Mouse (Mus musculus) liver, embryonic 11.5 days (tissue): Measurements from ENCODE around the gene S100a16. TPM values are rescaled to one million over a fixed set of nuclear protein-coding genes. Genes with fewer than 3 reads are reported as not detected.

Experiments
- ATAC-seq: fragments of 200-750 bp; cut with Nextera tagmentation; replicated peaks from 2 replicates; pipeline ENCODE4 v1.8.0; 2017; ENCODE audit warnings: moderate number of reproducible peaks, mild to moderate bottlenecking, moderate TSS enrichment, moderate library complexity; ENCODE audit not compliant: low FRiP score
- DNase-seq: peaks from one replicate; pipeline ENCODE4 v3.0.0-alpha.2; 2017; ENCODE audit warnings: low spot score
- H3K27ac ChIP-seq: fragments of 300-500 bp; sonication (generic); 2 replicates; pipeline ENCODE4 v1.5.1; 2014; ENCODE audit warnings: mild to moderate bottlenecking, low read depth, low read length, control low read depth
- H3K27me3 ChIP-seq: fragments of 300-500 bp; sonication (generic); replicated peaks from 2 replicates; pipeline ENCODE4 v1.6.1; 2014; ENCODE audit warnings: low read length, mixed read lengths; ENCODE audit not compliant: control insufficient read depth, insufficient read depth
- H3K36me3 ChIP-seq: fragments of 300-500 bp; sonication (generic); 2 replicates; pipeline ENCODE4 v1.6.1; 2014; ENCODE audit warnings: mild to moderate bottlenecking, low read length, moderate library complexity, mixed read lengths; ENCODE audit not compliant: control insufficient read depth, insufficient read depth
- H3K4me1 ChIP-seq: fragments of 300-500 bp; sonication (generic); replicated peaks from 2 replicates; pipeline ENCODE4 v1.6.1; 2014; ENCODE audit warnings: low read length, mixed read lengths; ENCODE audit not compliant: control insufficient read depth, insufficient read depth
- H3K4me2 ChIP-seq: fragments of 300-500 bp; sonication (generic); 2 replicates; pipeline ENCODE4 v1.6.1; 2014; ENCODE audit warnings: mild to moderate bottlenecking, control low read depth, moderate library complexity
- H3K4me3 ChIP-seq: fragments of 300-500 bp; sonication (generic); 2 replicates; pipeline ENCODE4 v1.5.1; 2014; ENCODE audit warnings: low read depth, low read length, control low read depth
- H3K9ac ChIP-seq: fragments of 300-500 bp; sonication (generic); 2 replicates; pipeline ENCODE4 v1.6.1; 2014; ENCODE audit warnings: low read depth, low read length, control low read depth
- H3K9me3 ChIP-seq: fragments of 300-500 bp; sonication (generic); 2 replicates; pipeline ENCODE4 v1.6.1; 2016; ENCODE audit warnings: low read length, inconsistent platforms, mixed read lengths; ENCODE audit not compliant: control insufficient read depth
- WGBS: fragments of 180-500 bp; shearing (Covaris S2); extraction: QIAGEN DNeasy Blood & Tissue Kit; methylation state at CpG from one replicate; pipeline ENCODE4 v1.1.7; 2014; 5-methylcytosine and 5-hydroxymethylcytosine counted together
- polyA plus RNA-seq: library from polyadenylated mRNA; unstranded; fragments of >200 nt; fragmentation: Nextera tagmentation; extraction: Ambion mirVana; gene quantifications from 2 replicates; pipeline ENCODE4 v1.2.1, GENCODE M21; 2014

The S100a16 gene
- polyA plus RNA-seq, 1 experiment from 2014 or later: 58.1 TPM

DNA sequence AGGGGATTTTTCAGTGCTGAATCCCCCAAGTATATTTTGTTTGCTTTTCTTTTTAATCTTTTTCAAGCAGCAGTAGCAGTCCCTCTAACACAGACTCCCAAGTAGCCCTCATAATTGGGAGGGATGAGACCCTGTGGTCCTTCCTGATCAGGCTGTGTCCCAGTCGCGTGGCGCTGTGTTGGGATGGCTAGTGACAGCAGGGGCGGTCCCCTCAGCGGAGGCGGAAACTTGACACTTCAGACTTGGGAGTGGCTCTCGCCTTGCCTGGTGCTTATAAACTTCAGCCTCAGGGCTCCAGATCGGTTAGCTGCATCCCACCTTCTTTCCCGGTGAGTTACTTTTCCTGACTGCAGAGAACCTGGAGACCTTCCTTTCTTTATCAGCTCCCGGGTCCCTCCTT, 22.4 kb upstream of the S100a16 start:
- peak; percentile 84 for ATAC-seq
- no peak overlapping the region for H3K27ac ChIP-seq
- WGBS: under 1% methylated on average over 10 of the region's 10 CpGs

DNA sequence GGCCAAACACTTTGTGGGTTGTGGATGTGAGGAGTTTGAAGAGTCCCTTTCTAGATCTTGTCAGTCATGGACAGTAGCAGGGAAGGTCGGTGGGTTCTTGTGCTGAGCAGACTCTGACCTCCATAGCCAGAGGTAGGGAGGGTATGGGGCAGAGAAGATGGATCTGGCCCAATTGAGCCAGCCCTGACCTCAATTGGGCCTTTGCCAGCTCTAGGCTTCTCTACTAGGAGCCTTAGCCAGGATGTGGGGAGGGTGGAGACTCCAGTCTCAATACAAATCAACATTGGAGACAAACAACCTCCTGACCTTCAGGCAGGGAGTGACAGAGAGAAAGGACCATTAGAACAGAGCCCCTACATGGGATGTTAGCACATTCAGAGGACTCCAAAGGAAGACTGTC, 21.8 kb upstream of the S100a16 start:
- no peaks in the 10 kb centered on the region for H3K9me3 ChIP-seq
- H3K36me3 ChIP-seq: no peaks in the 10 kb centered on the region
- DNase-seq (no peak), ATAC-seq (no peak)
- H3K27ac ChIP-seq: no peak overlapping the region
- H3K9ac ChIP-seq: peak overlapping the region; percentile 62
- H3K4me2 ChIP-seq: peak overlapping the region; percentile 87
- no peaks in the 10 kb centered on the region for H3K27me3 ChIP-seq
- H3K4me3 ChIP-seq: peak overlapping the region; percentile 46
- WGBS: 30% methylated on average over 1 of the region's 1 CpGs
- peaks cover 11% of the 10 kb centered on the region for H3K4me1 ChIP-seq

More for the DNA sequence above, 22.4 kb upstream of the S100a16 start:
- H3K4me3 ChIP-seq: peak overlapping the region; percentile 46
- no peaks in the 10 kb centered on the region for H3K9me3 ChIP-seq
- no peaks in the 10 kb centered on the region for H3K36me3 ChIP-seq
- DNase-seq: peak; percentile 76
- peak overlapping the region; percentile 87 for H3K4me2 ChIP-seq
- no peaks in the 10 kb centered on the region for H3K27me3 ChIP-seq
- peak overlapping the region; percentile 62 for H3K9ac ChIP-seq
- H3K4me1 ChIP-seq: peaks cover 12% of the 10 kb centered on the region

DNA sequence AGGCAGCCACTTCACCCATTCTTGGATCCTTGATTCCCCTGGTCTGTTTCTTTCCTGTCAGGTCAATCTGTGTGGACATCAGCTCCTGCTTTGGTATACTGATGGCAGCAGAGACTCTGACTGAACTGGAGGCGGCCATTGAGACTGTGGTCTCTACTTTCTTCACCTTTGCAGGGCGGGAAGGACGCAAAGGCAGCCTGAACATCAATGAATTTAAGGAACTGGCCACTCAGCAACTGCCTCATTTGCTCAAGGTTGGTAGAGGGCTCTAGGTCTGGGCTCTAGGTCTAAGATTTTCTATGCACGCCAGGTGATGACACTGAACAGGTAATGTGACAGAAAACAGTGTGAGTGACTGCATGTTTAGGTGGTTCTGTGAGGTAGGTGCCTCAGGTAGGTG, 21.3 kb upstream of the S100a16 start:
- DNase-seq (no peak), ATAC-seq (no peak)
- Histone ChIP-seq H3K27ac (no peak overlapping the region), H3K9ac (no peak overlapping the region), H3K4me2 (no peak overlapping the region; the same call in 1 of the 2 replicates), H3K9me3 (no peaks in the 10 kb centered on the region), H3K4me1 (peaks cover 11% of the 10 kb centered on the region), H3K4me3 (no peak overlapping the region), H3K36me3 (no peaks in the 10 kb centered on the region), H3K27me3 (no peaks in the 10 kb centered on the region)
- 91% methylated on average over 4 of the region's 4 CpGs for WGBS

DNA sequence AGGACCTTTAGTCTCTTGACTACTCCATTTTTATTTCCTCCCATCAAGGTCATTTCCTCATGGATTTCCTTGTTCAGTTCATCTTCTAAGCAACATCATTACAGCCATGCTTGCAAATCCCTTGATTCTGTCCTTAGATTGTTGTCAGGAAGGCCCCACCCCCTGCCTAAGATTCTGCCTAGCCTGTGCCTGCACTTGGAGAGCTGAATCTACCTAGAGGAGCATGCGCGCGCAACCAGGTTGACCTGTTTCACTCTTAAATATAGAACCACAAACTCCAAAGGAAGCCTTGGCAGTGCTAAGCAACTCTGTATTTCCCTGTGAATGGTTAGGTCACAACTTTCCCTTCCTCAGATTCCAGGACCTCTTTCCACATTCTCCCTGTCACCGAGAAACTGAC, 19.3 kb upstream of the S100a16 start:
- no peaks in the 10 kb centered on the region for H3K36me3 ChIP-seq
- WGBS: 84% methylated on average over 4 of the region's 4 CpGs
- H3K4me2 ChIP-seq: no peak overlapping the region
- no peak overlapping the region for H3K9ac ChIP-seq
- no peaks in the 10 kb centered on the region for H3K9me3 ChIP-seq
- H3K27ac ChIP-seq: no peak overlapping the region
- H3K4me1 ChIP-seq: peaks cover 11% of the 10 kb centered on the region
- H3K27me3 ChIP-seq: no peaks in the 10 kb centered on the region
- no peak for DNase-seq
- H3K4me3 ChIP-seq: no peak overlapping the region
- no peak for ATAC-seq

DNA sequence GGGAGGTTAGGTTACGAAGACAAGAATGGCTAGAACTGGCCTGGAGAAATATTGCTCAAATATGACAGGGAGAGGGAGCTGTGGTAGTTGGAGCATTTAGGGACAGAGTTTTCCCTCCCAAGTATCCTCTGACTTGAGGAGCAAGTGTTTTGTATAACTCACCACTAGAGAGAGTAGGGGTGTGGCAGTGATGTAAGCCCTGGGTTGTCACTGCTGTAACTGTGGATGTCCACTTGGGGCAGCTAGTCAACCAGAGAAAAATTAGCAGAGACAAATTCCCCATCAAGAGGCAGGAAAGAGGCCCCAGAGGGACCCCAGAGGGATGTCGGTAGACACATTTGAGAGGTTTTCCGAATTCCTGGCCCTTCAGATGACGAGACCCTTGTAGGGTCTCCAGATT, 11.6 kb upstream of the S100a16 start:
- no peak overlapping the region for H3K9ac ChIP-seq
- no peaks in the 10 kb centered on the region for H3K27me3 ChIP-seq
- no peak overlapping the region for H3K4me3 ChIP-seq
- no peaks in the 10 kb centered on the region for H3K4me1 ChIP-seq
- no peak overlapping the region for H3K27ac ChIP-seq
- H3K4me2 ChIP-seq: no peak overlapping the region
- no peaks in the 10 kb centered on the region for H3K9me3 ChIP-seq
- DNase-seq: peak; percentile 31
- WGBS: 57% methylated on average over 4 of the region's 4 CpGs
- H3K36me3 ChIP-seq: no peaks in the 10 kb centered on the region
- ATAC-seq: peak; percentile 70; the same call in 1 of the 2 replicates

DNA sequence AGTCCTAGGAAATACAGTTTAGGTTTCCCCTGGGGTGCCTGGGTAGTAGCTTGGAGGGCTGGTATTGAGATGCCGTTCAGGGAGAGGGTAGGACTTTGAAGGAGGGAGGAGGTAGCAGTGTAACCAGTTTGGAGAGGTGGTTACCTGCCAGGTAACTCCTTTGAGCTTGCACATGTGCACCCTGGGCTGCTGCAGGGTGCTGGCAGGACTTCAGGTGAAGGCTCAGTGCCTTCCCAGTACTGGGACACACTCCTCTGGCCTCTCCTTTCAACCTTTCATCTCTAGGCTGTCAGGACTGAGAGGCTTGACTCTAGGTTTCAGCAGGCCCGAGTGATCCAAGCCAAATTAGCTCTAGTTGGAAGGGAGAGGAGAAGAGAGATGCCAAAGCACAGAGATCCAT, 11.0 kb upstream of the S100a16 start:
- WGBS: 70% methylated on average over 2 of the region's 2 CpGs
- no peak for ATAC-seq
- Histone ChIP-seq H3K27me3 (no peaks in the 10 kb centered on the region), H3K4me3 (no peak overlapping the region), H3K9ac (no peak overlapping the region), H3K4me2 (no peak overlapping the region), H3K4me1 (no peaks in the 10 kb centered on the region), H3K27ac (no peak overlapping the region), H3K9me3 (no peaks in the 10 kb centered on the region), H3K36me3 (no peaks in the 10 kb centered on the region)
- peak; percentile 26 for DNase-seq

DNA sequence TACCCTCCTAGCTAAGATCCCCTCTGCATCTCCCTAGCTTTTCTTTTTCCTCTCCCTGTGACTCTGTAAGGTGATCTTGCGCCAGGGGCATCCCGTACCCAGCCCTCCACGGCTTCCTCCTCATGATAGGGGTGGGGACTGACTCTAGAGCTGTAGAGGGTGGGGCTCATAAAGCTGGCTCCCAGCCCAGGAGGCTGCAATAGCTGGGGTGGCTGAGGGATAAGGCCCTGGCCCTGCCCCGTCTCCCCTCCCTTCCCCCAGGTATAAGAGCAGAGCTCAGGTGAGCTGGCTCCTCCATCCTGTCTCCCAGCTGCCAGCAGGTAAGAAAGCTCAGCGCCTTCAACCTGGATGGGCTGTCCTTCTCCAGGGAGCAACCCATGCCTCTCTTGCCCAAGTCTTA, 10.5 kb upstream of the S100a16 start, which contains the start of gene S100a14:
Gene S100a14, plus strand, starts transcription at position 277 of the 400 bp plus-strand sequence.
- Histone ChIP-seq H3K36me3 (no peaks in the 10 kb centered on the region), H3K9me3 (no peaks in the 10 kb centered on the region), H3K4me1 (no peaks in the 10 kb centered on the region), H3K4me3 (no peak within 1 kb of the TSS), H3K4me2 (no peak within 1 kb of the TSS), H3K27me3 (no peaks in the 10 kb centered on the region), H3K9ac (no peak within 1 kb of the TSS), H3K27ac (no peak within 1 kb of the TSS)
- ATAC-seq (no peak), DNase-seq (no peak)
- 63% methylated on average over 5 of the region's 5 CpGs for whole genome bisulfite sequencing

DNA sequence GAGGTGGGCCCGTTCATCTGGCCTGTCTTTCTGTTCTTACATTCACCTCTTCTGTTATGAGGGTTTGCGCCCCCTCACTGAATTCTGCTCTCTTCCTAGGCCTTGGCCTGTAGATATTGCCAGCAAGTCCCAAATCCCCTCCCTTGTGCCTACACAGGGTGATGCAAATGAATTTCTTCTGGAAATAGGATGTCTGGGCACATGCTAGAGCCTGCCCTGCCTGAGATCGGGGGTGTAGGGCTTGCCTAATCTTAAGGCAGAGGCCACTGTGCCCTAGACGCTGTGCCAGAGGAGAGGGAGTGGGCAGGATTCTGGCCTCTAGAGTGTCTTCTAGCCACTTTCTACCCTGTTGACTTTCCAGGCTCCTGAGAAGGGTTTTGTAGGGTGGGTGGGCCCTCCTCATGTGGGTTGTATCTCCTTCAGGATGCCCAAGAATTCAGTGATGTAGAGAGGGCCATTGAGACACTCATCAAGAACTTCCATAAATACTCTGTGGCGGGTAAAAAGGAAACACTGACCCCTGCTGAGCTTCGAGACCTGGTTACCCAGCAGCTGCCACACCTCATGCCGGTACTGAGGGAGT, 9.7 kb upstream of the S100a16 start:
- 81% methylated on average over 7 of the region's 7 CpGs for WGBS
- DNase-seq: peak; percentile 25
- Histone ChIP-seq H3K27me3 (no peaks in the 10 kb centered on the region), H3K4me1 (no peaks in the 10 kb centered on the region), H3K9ac (no peak overlapping the region), H3K4me2 (no peak overlapping the region), H3K27ac (no peak overlapping the region), H3K4me3 (no peak overlapping the region), H3K36me3 (no peaks in the 10 kb centered on the region), H3K9me3 (no peaks in the 10 kb centered on the region)
- no peak for ATAC-seq

DNA sequence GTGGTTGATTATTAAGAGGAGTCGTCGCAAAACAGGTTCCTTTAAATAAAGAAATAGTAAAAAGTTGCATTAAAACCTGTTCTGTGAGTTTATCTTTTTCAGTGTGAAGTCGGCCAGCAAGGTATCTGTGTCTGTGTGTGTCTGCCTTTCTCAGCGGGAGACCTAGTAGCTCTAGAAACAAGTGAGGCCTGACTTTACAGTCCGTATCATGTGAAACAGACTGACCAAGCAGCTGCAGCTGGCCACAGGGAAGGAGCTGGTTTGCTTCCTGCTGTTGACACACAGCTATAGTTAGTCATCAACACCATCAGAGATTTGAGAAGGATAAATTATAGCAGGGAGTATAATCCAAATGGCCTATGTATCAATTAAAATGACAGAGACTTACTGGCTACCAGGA, 5.3 kb upstream of the S100a16 start:
- Histone ChIP-seq H3K9me3 (no peaks in the 10 kb centered on the region), H3K36me3 (no peaks in the 10 kb centered on the region), H3K4me3 (no peak overlapping the region), H3K4me2 (no peak overlapping the region), H3K4me1 (no peaks in the 10 kb centered on the region), H3K9ac (no peak overlapping the region), H3K27me3 (no peaks in the 10 kb centered on the region), H3K27ac (no peak overlapping the region)
- WGBS: 70% methylated on average over 5 of the region's 5 CpGs
- ATAC-seq: no peak
- no peak for DNase-seq
